Mouse (Mus musculus) embryonic fibroblast, embryonic 13.5 days (primary cell): ENCODE results near the gene Krtap14.

ENCODE experiments used
- CTCF ChIP-seq: IDR thresholded peaks from 2 replicates; pipeline ENCODE4 v1.5.1; 2011; ENCODE audit warnings: mild to moderate bottlenecking, control low read depth, low read length, moderate library complexity, borderline replicate concordance; ENCODE audit not compliant: insufficient read depth
- POLR2A ChIP-seq: IDR thresholded peaks from 2 replicates; pipeline ENCODE4 v1.6.1; 2011; ENCODE audit warnings: low read depth, mild to moderate bottlenecking, control low read depth, low read length, moderate library complexity

- TF ChIP-seq CTCF (no peak), POLR2A (no peak)
These were observed 21.4 kb upstream of the Krtap14 start for GRCm38 (mm10) chr16:88847363-88847762.
